Mouse (Mus musculus): Measurements from ENCODE around the gene Ccdc70. TPM values are rescaled to one million over a fixed set of nuclear protein-coding genes. Genes with fewer than 3 reads are reported as not detected.

Ccdc70 gene
- total RNA-seq, 2 experiments from 2014 or later, result not detected

DNA sequence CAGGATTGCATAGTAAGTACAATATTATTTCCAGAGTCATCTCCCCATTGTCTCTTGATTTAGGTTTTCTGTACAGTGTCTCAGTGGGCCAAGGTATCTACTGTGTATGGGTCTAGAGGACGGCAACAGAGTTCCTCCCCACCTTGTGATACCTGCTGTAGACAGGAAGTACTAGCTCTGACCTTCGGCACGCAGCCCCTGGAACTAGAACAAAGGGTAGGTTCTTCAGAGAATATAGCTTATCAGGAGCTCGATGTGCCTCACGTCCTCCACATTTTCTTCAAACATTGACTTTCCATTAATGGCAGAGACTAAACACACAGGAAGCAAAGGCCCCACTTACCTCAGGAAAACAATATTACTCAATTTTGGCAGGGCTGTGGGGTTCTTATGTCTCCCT is 49.9 kb downstream of the Ccdc70 start:
- no peak for ATAC-seq (replicated peaks; ENCODE audit: low FRiP score, low TSS enrichment, poor library complexity, severe bottlenecking)

DNA sequence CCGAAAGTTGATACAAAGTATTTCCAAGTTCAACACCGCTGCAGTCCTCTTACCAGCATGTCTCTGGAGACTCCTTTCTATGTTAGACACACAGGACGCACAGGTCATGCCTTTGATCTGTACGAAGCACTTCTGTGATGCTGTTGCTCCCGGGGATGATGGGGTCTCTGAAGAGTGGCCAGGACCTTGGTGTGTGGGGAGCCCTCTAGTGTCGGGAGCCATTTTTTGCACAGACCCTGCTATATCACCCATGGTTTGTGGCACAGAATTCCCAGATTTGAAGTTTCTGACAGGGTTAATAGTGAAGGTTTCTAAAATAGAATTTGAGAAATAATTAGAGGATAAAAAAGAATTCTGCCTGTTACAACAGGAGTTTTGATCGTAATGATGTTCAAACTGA is 52.7 kb downstream of the Ccdc70 start:
- no peak for ATAC-seq (replicated peaks; ENCODE audit: low FRiP score, low TSS enrichment, poor library complexity, severe bottlenecking)

Other genes starting within 250 kb of the Ccdc70 start
- gene Defa24, start 235.3 kb upstream of the Ccdc70 start, total RNA-seq (2014; fragmentation: Nextera tagmentation), result not detected in 2 replicates
- gene Defa24, start 235.3 kb upstream of the Ccdc70 start, total RNA-seq (2017), result not detected in 2 replicates
- not detected in 2 replicates for gene Defb50, start 146.2 kb upstream of the Ccdc70 start, total RNA-seq (2014; fragmentation: Nextera tagmentation)
- gene Defb50, start 146.2 kb upstream of the Ccdc70 start, total RNA-seq (2017), result not detected in 2 replicates
- gene Defb2, start 129.8 kb upstream of the Ccdc70 start, total RNA-seq (2014; fragmentation: Nextera tagmentation), result not detected in 2 replicates
- not detected in 2 replicates for gene Defb2, start 129.8 kb upstream of the Ccdc70 start, total RNA-seq (2017)
- gene Defb10, start 110.9 kb upstream of the Ccdc70 start, total RNA-seq (2014; fragmentation: Nextera tagmentation), result not detected in 2 replicates
- not detected in 2 replicates for gene Defb10, start 110.9 kb upstream of the Ccdc70 start, total RNA-seq (2017)
- not detected in 2 replicates for gene Defb9, start 84.4 kb upstream of the Ccdc70 start, total RNA-seq (2014; fragmentation: Nextera tagmentation)
- not detected in 2 replicates for gene Defb9, start 84.4 kb upstream of the Ccdc70 start, total RNA-seq (2017)
- gene Defb11, start 63.4 kb upstream of the Ccdc70 start, total RNA-seq (2014; fragmentation: Nextera tagmentation), result not detected in 2 replicates
- not detected in 2 replicates for gene Defb11, start 63.4 kb upstream of the Ccdc70 start, total RNA-seq (2017)
- gene Defb15, start 37.1 kb upstream of the Ccdc70 start, total RNA-seq (2014; fragmentation: Nextera tagmentation), result not detected in 2 replicates
- not detected in 2 replicates for gene Defb15, start 37.1 kb upstream of the Ccdc70 start, total RNA-seq (2017)
- not detected in 2 replicates for gene Defb35, start 31.4 kb upstream of the Ccdc70 start, total RNA-seq (2014; fragmentation: Nextera tagmentation)
- gene Defb35, start 31.4 kb upstream of the Ccdc70 start, total RNA-seq (2017), result not detected in 2 replicates
- not detected in 2 replicates for gene Defb13, start 23.0 kb upstream of the Ccdc70 start, total RNA-seq (2014; fragmentation: Nextera tagmentation)
- not detected in 2 replicates for gene Defb13, start 23.0 kb upstream of the Ccdc70 start, total RNA-seq (2017)
- gene Fam90a1a, start 11.1 kb upstream of the Ccdc70 start, total RNA-seq (2014; fragmentation: Nextera tagmentation), result not detected in 2 replicates
- not detected in 2 replicates for gene Fam90a1a, start 11.1 kb upstream of the Ccdc70 start, total RNA-seq (2017)
- gene Atp7b, start 90.5 kb downstream of the Ccdc70 start, total RNA-seq (2014; fragmentation: Nextera tagmentation), result 50.4 and 51.5 TPM in 2 replicates
- 14.3 and 29.1 TPM in 2 replicates for gene Atp7b, start 90.5 kb downstream of the Ccdc70 start, total RNA-seq (2017)
- 15.7 and 19.1 TPM in 2 replicates for gene Alg11, start 90.9 kb downstream of the Ccdc70 start, total RNA-seq (2014; fragmentation: Nextera tagmentation)
- 19.9 and 22.9 TPM in 2 replicates for gene Alg11, start 90.9 kb downstream of the Ccdc70 start, total RNA-seq (2017)
- not detected in 2 replicates for gene Nek5, start 155.3 kb downstream of the Ccdc70 start, total RNA-seq (2014; fragmentation: Nextera tagmentation)
- gene Nek5, start 155.3 kb downstream of the Ccdc70 start, total RNA-seq (2017), result not detected in 2 replicates
- gene Nek3, start 196.7 kb downstream of the Ccdc70 start, total RNA-seq (2014; fragmentation: Nextera tagmentation), result 0.25 and 1.9 TPM in 2 replicates
- 2.0 and 5.9 TPM in 2 replicates for gene Nek3, start 196.7 kb downstream of the Ccdc70 start, total RNA-seq (2017)
- 31.5 and 49.4 TPM in 2 replicates for gene Ckap2, start 216.0 kb downstream of the Ccdc70 start, total RNA-seq (2014; fragmentation: Nextera tagmentation)
- gene Ckap2, start 216.0 kb downstream of the Ccdc70 start, total RNA-seq (2017), result 48.3 and 50.1 TPM in 2 replicates
- 30.9 and 31.8 TPM in 2 replicates for gene Vps36, start 223.0 kb downstream of the Ccdc70 start, total RNA-seq (2014; fragmentation: Nextera tagmentation)
- gene Vps36, start 223.0 kb downstream of the Ccdc70 start, total RNA-seq (2017), result 30.4 and 38.4 TPM in 2 replicates

Measured in megakaryocyte-erythroid progenitor cell, adult 5-6 weeks (primary cell).